Mouse (Mus musculus): Measurements from ENCODE around the gene Acacb. TPM values are rescaled to one million over a fixed set of nuclear protein-coding genes. Genes with fewer than 3 reads are reported as not detected.

Gene Acacb
- polyA plus RNA-seq, 1 experiment from 2014 or later: 2.5 TPM

- 83% methylated on average over 2 of the region's 2 CpGs for WGBS
- Histone ChIP-seq H3K4me3 (no peak overlapping the region), H3K9me3 (no peaks in the 10 kb centered on the region), H3K27ac (no peak overlapping the region), H3K4me1 (no peaks in the 10 kb centered on the region), H3K27me3 (ENCODE audit: poor library complexity, severe bottlenecking) (no peaks in the 10 kb centered on the region), H3K36me3 (replicated peaks) (no peaks in the 10 kb centered on the region)
- DNase-seq (ENCODE audit: extremely low spot score, low spot score): no peak
Observed at GRCm38 (mm10) chr5:114206158-114206557, 59.8 kb downstream of the Acacb start.

GRCm38 (mm10) chr5:114213183-114213582, 66.8 kb downstream of the Acacb start:
- Histone ChIP-seq H3K27ac (no peak overlapping the region), H3K4me3 (no peak overlapping the region), H3K36me3 (replicated peaks) (no peaks in the 10 kb centered on the region), H3K27me3 (ENCODE audit: poor library complexity, severe bottlenecking) (no peaks in the 10 kb centered on the region), H3K4me1 (no peaks in the 10 kb centered on the region), H3K9me3 (no peaks in the 10 kb centered on the region)
- DNase-seq (ENCODE audit: extremely low spot score, low spot score): no peak
- 72% methylated on average over 10 of the region's 10 CpGs for WGBS

- no peak for DNase-seq (ENCODE audit: extremely low spot score, low spot score)
- Histone ChIP-seq H3K4me1 (no peaks in the 10 kb centered on the region), H3K9me3 (no peaks in the 10 kb centered on the region), H3K27me3 (ENCODE audit: poor library complexity, severe bottlenecking) (no peaks in the 10 kb centered on the region), H3K4me3 (no peak overlapping the region), H3K36me3 (replicated peaks) (no peaks in the 10 kb centered on the region), H3K27ac (no peak overlapping the region)
- WGBS: 88% methylated on average over 14 of the region's 14 CpGs
Observed at GRCm38 (mm10) chr5:114218771-114219170, 72.4 kb downstream of the Acacb start.

DNA sequence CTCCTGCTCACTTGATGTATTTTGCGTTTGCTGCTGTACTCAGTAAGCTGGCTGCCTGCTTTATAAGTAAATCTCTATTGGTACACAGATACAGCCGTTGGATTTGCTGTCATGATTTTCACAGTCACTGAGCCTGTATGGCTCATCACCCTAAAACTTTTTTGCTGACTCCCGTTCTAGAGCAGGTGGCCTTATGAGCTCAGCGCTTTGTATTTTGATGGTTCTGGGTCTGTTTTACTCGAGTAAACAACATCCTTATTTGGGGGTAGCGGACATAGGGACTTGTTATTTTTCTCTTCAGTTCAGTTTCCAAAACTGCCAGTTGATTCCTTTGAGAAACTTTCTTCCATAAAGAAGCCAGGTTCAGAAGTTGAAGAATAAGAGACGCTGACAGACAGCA, 79.7 kb downstream of the Acacb start:
- Histone ChIP-seq H3K4me3 (no peak overlapping the region), H3K27me3 (ENCODE audit: poor library complexity, severe bottlenecking) (no peaks in the 10 kb centered on the region), H3K9me3 (peaks cover 16% of the 10 kb centered on the region), H3K27ac (no peak overlapping the region), H3K4me1 (no peaks in the 10 kb centered on the region), H3K36me3 (replicated peaks) (no peaks in the 10 kb centered on the region)
- WGBS: 95% methylated on average over 7 of the region's 7 CpGs
- DNase-seq (ENCODE audit: extremely low spot score, low spot score): no peak

DNA sequence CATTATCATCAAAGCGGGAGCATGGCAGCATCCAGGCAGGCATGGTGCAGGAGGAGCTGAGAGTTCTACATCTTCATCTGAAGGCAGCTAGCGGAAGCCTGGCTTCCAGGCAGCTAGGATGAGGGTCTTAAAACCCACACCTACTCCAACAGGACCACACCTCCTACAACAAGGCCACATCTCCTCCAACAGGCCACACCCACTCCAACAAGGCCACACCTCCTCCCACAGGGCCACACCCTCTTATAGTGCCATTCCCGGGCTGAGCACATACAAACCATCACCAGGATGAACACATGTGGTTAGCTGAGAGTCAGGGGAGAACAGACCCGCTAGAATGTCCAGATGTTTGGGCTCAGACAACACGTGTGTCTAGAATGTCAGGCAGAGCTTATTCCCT, 82.6 kb downstream of the Acacb start:
- Histone ChIP-seq H3K36me3 (replicated peaks) (no peaks in the 10 kb centered on the region), H3K27ac (no peak overlapping the region), H3K4me1 (no peaks in the 10 kb centered on the region), H3K9me3 (peaks cover 16% of the 10 kb centered on the region), H3K4me3 (no peak overlapping the region), H3K27me3 (ENCODE audit: poor library complexity, severe bottlenecking) (no peaks in the 10 kb centered on the region)
- DNase-seq (ENCODE audit: extremely low spot score, low spot score): no peak
- 84% methylated on average over 5 of the region's 5 CpGs for WGBS

DNA sequence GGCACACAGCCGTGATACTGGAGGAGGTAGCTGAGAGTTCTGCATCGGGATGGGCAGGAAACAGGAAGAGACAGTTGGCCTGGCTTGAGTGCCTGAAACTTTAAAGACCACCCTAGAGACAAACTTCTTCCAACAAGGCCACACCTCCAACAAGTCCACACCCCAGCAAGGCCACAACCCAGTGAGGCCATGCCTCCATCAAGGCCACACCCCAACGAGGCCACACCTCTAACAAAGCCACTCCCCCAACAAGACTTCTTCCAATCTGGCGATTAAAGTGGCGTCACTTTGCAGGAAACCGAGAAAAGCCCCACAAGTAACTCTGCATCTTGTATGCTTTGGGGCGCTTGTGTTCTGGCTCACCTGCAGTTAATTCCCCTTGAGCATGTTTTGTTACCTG, 92.6 kb downstream of the Acacb start:
- Histone ChIP-seq H3K27ac (no peak overlapping the region), H3K4me3 (no peak overlapping the region), H3K36me3 (replicated peaks) (no peaks in the 10 kb centered on the region), H3K4me1 (peaks cover 15% of the 10 kb centered on the region; the same call in 1 of the 2 replicates), H3K9me3 (no peaks in the 10 kb centered on the region), H3K27me3 (ENCODE audit: poor library complexity, severe bottlenecking) (peaks cover 8% of the 10 kb centered on the region)
- no peak for DNase-seq (ENCODE audit: extremely low spot score, low spot score)
- WGBS: 37% methylated on average over 7 of the region's 7 CpGs

- Histone ChIP-seq H3K36me3 (replicated peaks) (no peaks in the 10 kb centered on the region), H3K27me3 (ENCODE audit: poor library complexity, severe bottlenecking) (peaks cover 8% of the 10 kb centered on the region), H3K9me3 (no peaks in the 10 kb centered on the region), H3K27ac (no peak overlapping the region), H3K4me1 (peaks cover 15% of the 10 kb centered on the region; the same call in 1 of the 2 replicates), H3K4me3 (no peak overlapping the region)
- DNase-seq (ENCODE audit: extremely low spot score, low spot score): no peak
- WGBS: 54% methylated on average over 14 of the region's 14 CpGs
Observed at GRCm38 (mm10) chr5:114239737-114240136, 93.4 kb downstream of the Acacb start.

- no peak overlapping the region for H3K4me3 ChIP-seq
- 80% methylated on average over 7 of the region's 7 CpGs for WGBS
- DNase-seq (ENCODE audit: extremely low spot score, low spot score): no peak
- no peak overlapping the region for H3K27ac ChIP-seq
- H3K36me3 ChIP-seq (replicated peaks): no peaks in the 10 kb centered on the region
- H3K27me3 ChIP-seq (ENCODE audit: poor library complexity, severe bottlenecking): 0 out of 2 replicates have a peak, but pooled peaks cover 5% of the 10 kb centered on the region
- H3K4me1 ChIP-seq: peaks cover 13% of the 10 kb centered on the region
- no peaks in the 10 kb centered on the region for H3K9me3 ChIP-seq
Observed at GRCm38 (mm10) chr5:114246465-114246864, 100.1 kb downstream of the Acacb start.

GRCm38 (mm10) chr5:114248174-114248589, 101.8 kb downstream of the Acacb start:
- 16% methylated on average over 14 of the region's 14 CpGs for WGBS
- H3K36me3 ChIP-seq (replicated peaks): no peaks in the 10 kb centered on the region
- H3K27me3 ChIP-seq (ENCODE audit: poor library complexity, severe bottlenecking): 0 out of 2 replicates have a peak, but pooled peaks cover 5% of the 10 kb centered on the region
- peaks cover 13% of the 10 kb centered on the region for H3K4me1 ChIP-seq
- H3K9me3 ChIP-seq: no peaks in the 10 kb centered on the region
- H3K27ac ChIP-seq: peak overlapping the region; percentile 77
- peak overlapping the region; percentile 32 for H3K4me3 ChIP-seq
- peak; percentile 80 for DNase-seq (ENCODE audit: extremely low spot score, low spot score)

GRCm38 (mm10) chr5:114259495-114259894, 113.2 kb downstream of the Acacb start:
- Histone ChIP-seq H3K4me3 (no peak overlapping the region), H3K27me3 (ENCODE audit: poor library complexity, severe bottlenecking) (peaks cover 5% of the 10 kb centered on the region; the same call in 1 of the 2 replicates), H3K9me3 (no peaks in the 10 kb centered on the region), H3K27ac (no peak overlapping the region), H3K4me1 (peaks cover 14% of the 10 kb centered on the region), H3K36me3 (replicated peaks) (no peaks in the 10 kb centered on the region)
- WGBS: 90% methylated on average over 10 of the region's 10 CpGs
- no peak for DNase-seq (ENCODE audit: extremely low spot score, low spot score)

GRCm38 (mm10) chr5:114261494-114261893, 115.2 kb downstream of the Acacb start:
- Histone ChIP-seq H3K4me3 (no peak overlapping the region), H3K27me3 (ENCODE audit: poor library complexity, severe bottlenecking) (no peaks in the 10 kb centered on the region; the same call in 1 of the 2 replicates), H3K27ac (no peak overlapping the region), H3K36me3 (replicated peaks) (no peaks in the 10 kb centered on the region), H3K9me3 (no peaks in the 10 kb centered on the region), H3K4me1 (peaks cover 12% of the 10 kb centered on the region)
- DNase-seq (ENCODE audit: extremely low spot score, low spot score): no peak

GRCm38 (mm10) chr5:114264030-114264459, 117.7 kb downstream of the Acacb start:
- WGBS: 90% methylated on average over 8 of the region's 8 CpGs
- DNase-seq (ENCODE audit: extremely low spot score, low spot score): no peak
- no peak overlapping the region for H3K4me3 ChIP-seq
- no peak overlapping the region for H3K27ac ChIP-seq
- H3K27me3 ChIP-seq (ENCODE audit: poor library complexity, severe bottlenecking): peaks cover 20% of the 10 kb centered on the region
- H3K4me1 ChIP-seq: peaks cover 15% of the 10 kb centered on the region
- no peaks in the 10 kb centered on the region for H3K9me3 ChIP-seq
- no peaks in the 10 kb centered on the region for H3K36me3 ChIP-seq (replicated peaks)

DNA sequence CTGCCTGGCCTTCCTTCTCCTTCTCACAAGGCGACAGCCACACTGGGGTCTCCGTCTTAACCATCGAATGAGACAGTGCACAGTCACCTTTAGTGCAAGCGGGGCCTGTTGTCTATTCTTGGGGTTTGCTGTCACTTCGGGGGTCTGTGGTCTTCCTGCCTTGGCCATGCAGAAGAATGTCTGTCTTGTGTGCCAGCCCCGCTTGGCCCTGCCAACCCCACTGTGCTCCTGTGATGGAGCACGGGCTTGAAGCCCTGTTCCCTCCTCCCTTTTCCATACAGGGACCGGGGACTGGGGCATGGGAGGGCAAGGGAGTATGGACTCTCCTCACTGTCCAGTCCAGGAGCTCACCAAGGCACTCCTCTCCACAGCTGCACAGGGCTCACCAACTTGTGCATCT, 118.5 kb downstream of the Acacb start:
- Histone ChIP-seq H3K27me3 (ENCODE audit: poor library complexity, severe bottlenecking) (peaks cover 27% of the 10 kb centered on the region), H3K4me3 (no peak overlapping the region), H3K27ac (no peak overlapping the region), H3K36me3 (replicated peaks) (no peaks in the 10 kb centered on the region), H3K4me1 (peaks cover 21% of the 10 kb centered on the region), H3K9me3 (no peaks in the 10 kb centered on the region)
- WGBS: 83% methylated on average over 8 of the region's 8 CpGs
- DNase-seq (ENCODE audit: extremely low spot score, low spot score): no peak

DNA sequence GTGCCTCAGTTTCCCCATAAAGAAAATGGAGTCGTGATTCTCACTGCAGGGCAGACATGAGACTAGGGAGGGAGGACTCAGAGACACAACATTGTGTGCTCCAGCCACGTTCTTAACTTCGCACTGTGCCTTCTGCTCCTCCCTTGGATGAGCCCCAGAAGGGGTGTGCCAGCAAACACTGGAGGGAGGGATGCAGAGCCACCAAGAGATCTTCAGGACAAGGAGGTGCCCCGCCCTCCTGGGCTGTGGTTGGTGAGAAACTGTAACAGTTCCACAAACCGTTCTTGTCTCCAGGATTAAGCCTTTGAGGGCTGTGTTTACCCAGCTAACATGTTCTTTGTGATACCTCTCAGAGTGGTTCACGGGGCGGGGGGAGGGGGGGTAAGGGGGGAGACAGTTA, 122.3 kb downstream of the Acacb start:
- no peak for DNase-seq (ENCODE audit: extremely low spot score, low spot score)
- no peak overlapping the region for H3K4me3 ChIP-seq
- no peaks in the 10 kb centered on the region for H3K36me3 ChIP-seq (replicated peaks)
- H3K4me1 ChIP-seq: peaks cover 46% of the 10 kb centered on the region
- H3K27ac ChIP-seq: no peak overlapping the region
- 45% methylated on average over 7 of the region's 7 CpGs for WGBS
- H3K27me3 ChIP-seq (ENCODE audit: poor library complexity, severe bottlenecking): peaks cover 66% of the 10 kb centered on the region
- H3K9me3 ChIP-seq: no peaks in the 10 kb centered on the region
